In genomic region chr2:167894948-167895372, GRCm38 (mm10) we compare ENCODE assay signal across 8 mouse cellular contexts. TPM values are rescaled to one million over a fixed set of nuclear protein-coding genes. Genes with fewer than 3 reads are reported as not detected.
DNase-seq lines count a peak whose midpoint lies in the region; ATAC-seq lines count a peak whose summit lies in the region.

No protein-coding gene starts in this region.

- H3K4me1 ChIP-seq in hindbrain, embryonic 16.5 days (ENCODE audit: control insufficient read depth, insufficient read depth, low read depth, low read length), result no peaks in the 10 kb centered on the region

- no peak overlapping the region for H3K27ac ChIP-seq in hindbrain, embryonic 16.5 days (ENCODE audit: low read depth, low read length)

- no peaks in the 10 kb centered on the region for H3K9me3 ChIP-seq in hindbrain, embryonic 16.5 days (ENCODE audit: control insufficient read depth, low read length)

- peak overlapping the region; percentile 62 for H3K4me2 ChIP-seq in hindbrain, embryonic 16.5 days (ENCODE audit: low read length)

- peak overlapping the region; percentile 36 for H3K4me3 ChIP-seq in hindbrain, embryonic 16.5 days (ENCODE audit: low read length)

- no peaks in the 10 kb centered on the region for H3K36me3 ChIP-seq in hindbrain, embryonic 16.5 days (ENCODE audit: control insufficient read depth, insufficient read depth, low read length)

- peak; percentile 71 for DNase-seq in R1 (ENCODE audit: low read depth, low spot score)
- DNase-seq in cerebellum, postnatal 25 days, result peak; percentile 87 to 93
- DNase-seq in gastrocnemius, adult 18-20 months (ENCODE audit: low spot score), result peak; percentile 85
- DNase-seq in left cerebral cortex, adult 18-20 months (ENCODE audit: low spot score in 2 of 2), result peak; percentile 89 to 91
- peak; percentile 86 to 92 for DNase-seq in lung, postnatal 4 days
- DNase-seq in retina, postnatal 7 days (ENCODE audit: low read depth, low spot score), result peak; percentile 56
- peak; percentile 75 to 86 for DNase-seq in urinary bladder, adult 18-20 months (ENCODE audit: low spot score in 2 of 2)

- peak; percentile 80 for ATAC-seq in hindbrain, embryonic 16.5 days

- WGBS in hindbrain, embryonic 16.5 days, result under 1% methylated on average over 30 of the region's 30 CpGs

- H3K9ac ChIP-seq in hindbrain, embryonic 16.5 days (ENCODE audit: low read depth, low read length), result no peak overlapping the region

- H3K27me3 ChIP-seq in hindbrain, embryonic 16.5 days (replicated peaks; ENCODE audit: control insufficient read depth, insufficient read depth, low read length), result peaks cover 8% of the 10 kb centered on the region

RNA-seq across cellular contexts. Expression of gene Ptpn1, which starts 36.9 kb away (rescaled TPM):
- 10 to 100 TPM; 17.6 to 19.3 TPM for total RNA-seq in gastrocnemius, adult 18-20 months (2021)
- polyA plus RNA-seq in hindbrain, embryonic 16.5 days (2015; fragmentation: Nextera tagmentation; extraction: Ambion mirVana), result 64.8 and 69.2 TPM in 2 replicates
- total RNA-seq in left cerebral cortex, adult 18-20 months (2021), result 10 to 100 TPM; 60.8 to 62.7 TPM
